Mouse (Mus musculus) heart, embryonic 14.5 days (tissue): Measurements from ENCODE around the gene Atp10b. TPM values are rescaled to one million over a fixed set of nuclear protein-coding genes. Genes with fewer than 3 reads are reported as not detected.

Source experiments
- ATAC-seq: fragments of 200-750 bp; cut with Nextera tagmentation; 2 replicates; pipeline ENCODE4 v1.8.0; 2017; ENCODE audit warnings: low read depth, moderate TSS enrichment; ENCODE audit not compliant: insufficient number of reproducible peaks, insufficient read depth, low FRiP score
- H3K27ac ChIP-seq, 2 experiments: fragments of 200-500 bp in 1 of 2; fragments of 300-500 bp in 1 of 2; sonication (generic) in 1 of 2; replicated peaks in 1 of 2; 2 replicates each; pipeline ENCODE4 v1.5.1; 2012 to 2014; ENCODE audit warnings: low read depth in 2 of 2, low read length in 2 of 2, control low read depth in 1 of 2, mild to moderate bottlenecking in 1 of 2, mixed read lengths in 1 of 2; ENCODE audit not compliant: control insufficient read depth in 1 of 2, insufficient read depth in 1 of 2
- H3K27me3 ChIP-seq: fragments of 300-500 bp; sonication (generic); 2 replicates; pipeline ENCODE4 v1.6.1; 2014; ENCODE audit warnings: mild to moderate bottlenecking, low read length, control low read depth; ENCODE audit not compliant: control insufficient read depth, insufficient read depth
- H3K36me3 ChIP-seq: fragments of 300-500 bp; sonication (generic); 2 replicates; pipeline ENCODE4 v1.6.1; 2014; ENCODE audit warnings: mild to moderate bottlenecking, control low read depth, low read length, mixed read lengths; ENCODE audit not compliant: control insufficient read depth, insufficient read depth
- H3K4me1 ChIP-seq, 2 experiments: fragments of 200-500 bp in 1 of 2; fragments of 300-500 bp in 1 of 2; sonication (generic) in 1 of 2; 2 replicates each; pipeline ENCODE4 v1.6.1; 2012 to 2014; ENCODE audit warnings: low read length in 2 of 2, control low read depth in 1 of 2, mixed read lengths in 1 of 2; ENCODE audit not compliant: control insufficient read depth in 2 of 2, insufficient read depth in 2 of 2
- H3K4me2 ChIP-seq: fragments of 300-500 bp; sonication (generic); 2 replicates; pipeline ENCODE4 v1.6.1; 2014; ENCODE audit warnings: mild to moderate bottlenecking, low read length
- H3K4me3 ChIP-seq, 2 experiments: fragments of 200-500 bp in 1 of 2; fragments of 300-500 bp in 1 of 2; sonication (generic) in 1 of 2; 2 replicates each; pipeline ENCODE4 v1.5.1; 2012 to 2014; ENCODE audit warnings: low read length in 2 of 2, mild to moderate bottlenecking in 2 of 2, control low read depth in 1 of 2, low read depth in 1 of 2, moderate library complexity in 1 of 2; ENCODE audit not compliant: control insufficient read depth in 1 of 2, insufficient read depth in 1 of 2
- H3K9ac ChIP-seq: fragments of 300-500 bp; sonication (generic); 2 replicates; pipeline ENCODE4 v1.6.1; 2014; ENCODE audit warnings: mild to moderate bottlenecking, low read length
- H3K9me3 ChIP-seq: fragments of 300-500 bp; sonication (generic); 2 replicates; pipeline ENCODE4 v1.6.1; 2016; ENCODE audit warnings: low read length, control low read depth; ENCODE audit not compliant: control insufficient read depth
- WGBS: fragments of 180-500 bp; shearing (Covaris S2); extraction: QIAGEN DNeasy Blood & Tissue Kit; methylation state at CpG from one replicate; pipeline ENCODE4 v1.1.7; 2014; 5-methylcytosine and 5-hydroxymethylcytosine counted together
- polyA plus RNA-seq: library from polyadenylated mRNA; unstranded; fragments of >200 nt; fragmentation: Nextera tagmentation; extraction: Ambion mirVana; gene quantifications from 2 replicates; pipeline ENCODE4 v1.2.1, GENCODE M21; 2014

Gene Atp10b
- polyA plus RNA-seq, 1 experiment from 2014 or later = not detected

GRCm38 (mm10) chr11:43174359-43175116 lies 24.9 kb downstream of the Atp10b start:
- WGBS = 69% methylated on average over 6 of the region's 6 CpGs
- H3K9me3 ChIP-seq = no peaks in the 10 kb centered on the region
- H3K9ac ChIP-seq = no peak overlapping the region
- H3K4me3 ChIP-seq = no peak overlapping the region
- H3K27ac ChIP-seq = no peak overlapping the region
- no peaks in the 10 kb centered on the region for H3K36me3 ChIP-seq
- H3K4me2 ChIP-seq = no peak overlapping the region
- ATAC-seq = no peak
- H3K27me3 ChIP-seq = no peaks in the 10 kb centered on the region
- H3K4me1 ChIP-seq = no peaks in the 10 kb centered on the region

GRCm38 (mm10) chr11:43182401-43182800 lies 32.7 kb downstream of the Atp10b start:
- Histone ChIP-seq H3K4me3 (no peak overlapping the region), H3K9me3 (no peaks in the 10 kb centered on the region), H3K4me1 (no peaks in the 10 kb centered on the region), H3K27ac (no peak overlapping the region), H3K27me3 (no peaks in the 10 kb centered on the region), H3K4me2 (no peak overlapping the region), H3K9ac (no peak overlapping the region), H3K36me3 (no peaks in the 10 kb centered on the region)
- no peak for ATAC-seq
- WGBS = 71% methylated on average over 2 of the region's 2 CpGs

GRCm38 (mm10) chr11:43182816-43183215 lies 33.1 kb downstream of the Atp10b start:
- ATAC-seq = no peak
- H3K27ac ChIP-seq = no peak overlapping the region
- H3K4me2 ChIP-seq = no peak overlapping the region
- WGBS = 52% methylated on average over 1 of the region's 1 CpGs
- H3K9ac ChIP-seq = no peak overlapping the region
- H3K9me3 ChIP-seq = no peaks in the 10 kb centered on the region
- H3K27me3 ChIP-seq = no peaks in the 10 kb centered on the region
- H3K4me1 ChIP-seq = no peaks in the 10 kb centered on the region
- H3K4me3 ChIP-seq = no peak overlapping the region
- H3K36me3 ChIP-seq = no peaks in the 10 kb centered on the region

GRCm38 (mm10) chr11:43183457-43183856 lies 33.8 kb downstream of the Atp10b start:
- no peak overlapping the region for H3K4me3 ChIP-seq
- no peaks in the 10 kb centered on the region for H3K4me1 ChIP-seq
- no peak overlapping the region for H3K9ac ChIP-seq
- H3K27me3 ChIP-seq = no peaks in the 10 kb centered on the region
- H3K9me3 ChIP-seq = no peaks in the 10 kb centered on the region
- ATAC-seq = no peak
- 69% methylated on average over 4 of the region's 4 CpGs for whole genome bisulfite sequencing
- no peaks in the 10 kb centered on the region for H3K36me3 ChIP-seq
- H3K4me2 ChIP-seq = no peak overlapping the region
- H3K27ac ChIP-seq = no peak overlapping the region

- Histone ChIP-seq H3K27me3 (no peaks in the 10 kb centered on the region), H3K27ac (no peak overlapping the region), H3K9me3 (no peaks in the 10 kb centered on the region), H3K9ac (no peak overlapping the region), H3K4me2 (no peak overlapping the region), H3K36me3 (no peaks in the 10 kb centered on the region), H3K4me3 (no peak overlapping the region), H3K4me1 (no peaks in the 10 kb centered on the region)
- WGBS = 54% methylated on average over 6 of the region's 6 CpGs
- ATAC-seq = no peak; the same call in 1 of the 2 replicates
Observed at GRCm38 (mm10) chr11:43186291-43186690, 36.6 kb downstream of the Atp10b start.

GRCm38 (mm10) chr11:43189817-43190593 lies 40.3 kb downstream of the Atp10b start:
- Histone ChIP-seq H3K4me3 (no peak overlapping the region), H3K9me3 (no peaks in the 10 kb centered on the region), H3K9ac (no peak overlapping the region), H3K27me3 (no peaks in the 10 kb centered on the region), H3K36me3 (no peaks in the 10 kb centered on the region), H3K27ac (no peak overlapping the region), H3K4me2 (no peak overlapping the region), H3K4me1 (no peaks in the 10 kb centered on the region)
- no peak for ATAC-seq
- 76% methylated on average over 3 of the region's 3 CpGs for WGBS

GRCm38 (mm10) chr11:43198811-43199210 lies 49.1 kb downstream of the Atp10b start:
- no peak overlapping the region for H3K4me2 ChIP-seq
- no peaks in the 10 kb centered on the region for H3K36me3 ChIP-seq
- no peak overlapping the region for H3K9ac ChIP-seq
- 62% methylated on average over 2 of the region's 2 CpGs for WGBS
- no peak overlapping the region for H3K27ac ChIP-seq
- no peaks in the 10 kb centered on the region for H3K9me3 ChIP-seq
- no peak for ATAC-seq
- no peaks in the 10 kb centered on the region for H3K4me1 ChIP-seq
- no peaks in the 10 kb centered on the region for H3K27me3 ChIP-seq
- no peak overlapping the region for H3K4me3 ChIP-seq
